Comparison of ENCODE assay signal across 8 mouse cellular contexts in the genomic region with DNA sequence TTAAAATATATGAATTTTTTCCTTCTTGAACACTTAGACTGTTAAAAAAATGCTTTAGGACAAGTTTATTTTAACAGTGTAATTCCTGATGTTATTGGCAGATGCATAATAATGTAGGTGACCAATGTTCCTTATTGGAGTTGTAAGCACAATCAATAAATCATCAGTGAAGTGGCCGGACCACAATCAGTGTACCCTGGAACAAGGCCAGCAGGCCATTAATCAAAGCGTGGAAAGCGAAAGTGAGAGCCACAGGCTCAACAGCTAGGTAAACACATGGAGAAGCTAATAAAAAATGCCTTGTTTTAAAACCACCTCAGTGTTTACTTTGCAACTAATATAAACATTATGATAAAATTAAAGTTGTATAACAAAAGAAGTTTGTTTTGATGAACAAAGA.
DNase-seq lines count a peak whose midpoint lies in the region; ATAC-seq lines count a peak whose summit lies in the region.

No protein-coding gene starts in this region.

- DNase-seq in cerebellum, postnatal 10 days = peak; percentile 61 to 68
- DNase-seq in cerebellum, adult 9-11 months = no peak
- peak; percentile 75 for DNase-seq in adrenal gland, postnatal 10 days
- peak; percentile 53 for DNase-seq in kidney, adult 18-20 months
- DNase-seq in layer of hippocampus, postnatal 25 days (ENCODE audit: extremely low spot score in 1 of 2, low spot score in 1 of 2) = no peak

- peak; percentile 42; the same call in 1 of the 2 replicates for ATAC-seq in megakaryocyte progenitor cell, adult 5-6 weeks (replicated peaks; ENCODE audit: poor library complexity)
- no peak for ATAC-seq in activated CD4-positive, CD25-positive, alpha-beta regulatory T cell, adult 4 months
- no peak for ATAC-seq in erythroblast, adult 5-6 weeks (replicated peaks; ENCODE audit: low FRiP score, poor library complexity, severe bottlenecking)

Comparison
In these comparisons a context has a peak if more than half of its experiments do, and no peak if none do; other contexts are left out.
1. DNase-seq: peak in cerebellum, postnatal 10 days (2 of 2), adrenal gland, postnatal 10 days (single experiment) and kidney, adult 18-20 months (single experiment); none in cerebellum, adult 9-11 months (single experiment) and layer of hippocampus, postnatal 25 days (0 of 2).